Mouse (Mus musculus) kidney, postnatal 4 days (tissue): ENCODE measurements around the gene Abhd8.
A peak's percentile ranks its signal among the peaks of the same experiment; 100 is the strongest.

ENCODE experiments used
- DNase-seq, 2 experiments: peaks; one replicate each; pipeline ENCODE4 v3.0.0; 2021; ENCODE audit warnings: mixed read lengths in 2 of 2

Gene Abhd8

GRCm38 (mm10) chr8:71477196-71477845 is 13.9 kb upstream of the Abhd8 start:
- DNase-seq = peak in 1 of 2 experiments; percentile 57

DNA sequence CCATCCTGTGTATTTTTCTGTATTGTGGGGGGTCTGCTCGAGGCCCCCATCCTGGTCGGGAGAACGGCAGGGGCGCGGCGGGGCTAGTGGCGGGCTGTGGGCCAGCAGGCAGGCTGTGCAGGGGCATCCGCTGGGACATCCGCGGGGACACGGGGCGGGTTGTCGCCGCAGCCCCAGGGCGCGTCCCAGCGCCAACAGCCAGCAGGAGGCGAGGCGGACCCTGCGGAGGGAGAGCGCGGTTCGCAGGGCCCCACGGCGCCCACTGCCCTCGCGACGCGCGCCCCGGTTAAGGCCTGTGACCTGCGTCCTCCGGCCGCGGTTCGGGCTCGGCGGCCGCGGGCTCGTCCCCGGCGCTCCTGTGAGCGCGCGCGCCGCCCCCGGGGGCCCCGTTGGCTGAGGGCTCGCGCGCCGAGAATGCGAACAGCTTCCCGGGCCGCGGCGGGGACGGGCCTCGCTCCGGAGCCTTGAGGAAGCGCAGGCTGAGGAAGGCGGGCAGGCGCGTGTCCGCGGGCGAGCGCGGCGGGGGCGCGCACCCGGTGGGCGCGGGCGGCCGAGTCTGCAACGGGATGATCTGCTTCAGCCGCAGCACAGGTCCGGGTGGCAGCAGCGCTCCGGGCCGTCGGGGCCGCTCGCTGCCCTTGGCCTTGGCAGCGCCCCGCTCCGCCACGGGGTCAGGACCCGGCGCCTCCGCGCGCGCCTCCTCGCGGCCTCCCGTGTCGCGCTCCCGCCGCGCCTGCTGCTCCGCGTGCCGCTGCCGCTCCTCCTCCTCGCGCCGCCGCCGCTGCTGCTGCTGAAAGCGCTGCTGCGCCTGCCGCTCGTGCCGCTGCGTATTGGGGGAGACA is 12.9 kb upstream of the Abhd8 start:
- DNase-seq = peak; percentile 87 to 92

DNA sequence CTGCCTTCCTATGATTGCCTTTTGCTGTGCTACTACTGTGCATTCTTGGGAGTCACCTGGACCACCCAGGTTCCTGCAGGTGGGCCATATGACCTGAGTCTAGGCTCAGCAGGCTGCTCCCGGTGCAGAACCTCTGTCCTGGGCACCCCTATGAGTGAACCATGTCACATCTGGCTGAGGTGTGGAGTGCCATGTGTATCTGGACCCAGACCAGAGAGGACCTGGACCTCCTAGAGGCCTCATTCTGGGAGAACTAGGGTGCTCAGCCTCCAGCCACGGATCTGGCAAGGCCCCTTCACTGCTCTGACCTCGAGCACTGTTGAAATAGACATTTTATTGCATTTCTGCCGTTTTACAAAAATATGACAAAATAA is 12.2 kb upstream of the Abhd8 start:
- no peak for DNase-seq

DNA sequence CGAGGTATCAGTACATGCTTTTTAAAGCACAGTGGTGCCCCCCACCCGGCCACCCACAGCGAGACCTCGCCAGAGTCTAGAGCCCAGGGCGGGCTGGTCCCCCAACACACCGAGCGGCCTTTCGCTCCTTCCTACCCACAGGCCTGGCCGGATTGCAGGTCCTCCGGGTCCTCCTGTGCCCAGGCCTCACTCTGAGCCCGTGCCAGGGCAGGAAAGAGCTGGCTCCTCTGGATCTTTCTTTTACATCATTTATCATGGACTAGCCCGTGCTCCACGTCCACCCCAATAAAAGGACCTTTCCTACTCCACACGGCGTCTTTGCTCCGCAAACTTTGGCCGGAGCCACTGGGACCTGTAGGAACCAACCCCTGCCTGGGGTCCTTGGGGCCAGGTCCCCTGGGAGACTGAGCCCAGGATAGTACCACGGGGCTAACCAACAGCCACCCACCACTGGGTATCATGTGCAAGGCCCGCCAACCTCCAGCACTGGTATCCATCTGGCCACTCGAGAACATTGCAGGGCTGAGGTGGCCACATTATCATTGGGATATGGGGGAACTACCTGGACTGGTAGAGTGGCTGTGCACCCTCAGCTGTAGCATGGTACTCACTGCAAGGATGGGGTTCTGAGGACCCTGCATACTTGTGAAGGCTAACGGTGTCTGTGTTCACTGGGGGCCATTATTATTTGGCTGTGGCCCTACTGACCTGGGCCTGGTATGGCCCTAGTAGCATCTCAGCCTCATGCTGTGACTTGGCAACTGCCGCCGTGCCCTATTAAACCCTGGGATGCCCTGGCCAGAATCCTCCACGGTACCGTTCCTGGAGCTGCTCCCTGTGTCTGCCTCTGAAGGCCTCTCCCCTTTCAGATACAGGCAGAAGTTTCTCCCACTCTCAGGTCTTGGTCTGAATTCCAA is 11.6 kb upstream of the Abhd8 start:
- DNase-seq = peak in 1 of 2 experiments; percentile 5

- DNase-seq = no peak
These were observed 10.9 kb upstream of the Abhd8 start for GRCm38 (mm10) chr8:71474344-71474743.

DNA sequence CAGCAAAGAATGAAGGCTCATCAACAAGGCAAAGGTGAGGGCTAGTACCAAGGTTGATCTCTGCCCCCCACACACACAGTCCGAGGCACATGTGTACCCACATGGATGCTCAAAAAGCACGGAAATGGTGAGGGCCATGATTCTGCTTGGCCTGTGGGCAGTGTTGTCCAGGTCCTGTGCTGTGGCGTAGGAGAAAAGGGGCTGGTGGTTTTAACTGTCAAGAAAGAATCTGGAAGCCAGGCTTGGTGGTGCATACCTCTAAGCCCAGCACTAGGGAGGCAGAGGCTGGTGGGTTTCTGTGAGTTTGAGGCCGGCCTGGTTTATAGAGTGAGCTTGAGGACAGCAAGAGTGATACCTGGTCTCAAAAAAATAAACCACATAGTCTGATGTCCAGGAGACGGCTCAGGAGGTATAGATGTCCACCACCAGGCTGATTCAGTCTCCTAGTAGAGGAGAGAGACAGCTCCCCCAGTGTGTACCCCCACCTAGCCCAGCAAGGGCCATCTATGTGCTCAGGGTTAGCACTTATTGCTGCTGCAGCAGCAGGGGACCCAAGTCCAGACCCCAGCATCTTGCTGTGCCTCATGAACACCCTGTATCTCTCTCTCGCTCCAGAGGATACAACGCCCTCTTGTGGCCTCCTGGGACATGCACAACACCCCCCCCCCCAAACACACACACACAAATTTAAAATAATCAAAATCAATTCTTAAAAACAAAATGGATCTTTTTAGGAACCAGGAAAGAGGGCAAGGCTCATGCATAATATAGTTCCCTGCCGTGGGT is 9.3 kb upstream of the Abhd8 start:
- DNase-seq = no peak

- no peak for DNase-seq
These were observed 8.4 kb upstream of the Abhd8 start for GRCm38 (mm10) chr8:71471861-71472260.

GRCm38 (mm10) chr8:71470913-71471255 is 7.4 kb upstream of the Abhd8 start:
- DNase-seq = no peak

- DNase-seq = no peak
These were observed 6.9 kb upstream of the Abhd8 start for GRCm38 (mm10) chr8:71470146-71470912.

GRCm38 (mm10) chr8:71469411-71469810 is 6.0 kb upstream of the Abhd8 start:
- peak; percentile 53 to 76 for DNase-seq

GRCm38 (mm10) chr8:71468916-71469315 is 5.5 kb upstream of the Abhd8 start, which contains the start of gene Dda1:
TSS of gene Dda1 (plus strand) at chr8:71469199.
- peak; percentile 96 to 98 for DNase-seq

GRCm38 (mm10) chr8:71468001-71468400 is 4.5 kb upstream of the Abhd8 start:
- DNase-seq = no peak

DNA sequence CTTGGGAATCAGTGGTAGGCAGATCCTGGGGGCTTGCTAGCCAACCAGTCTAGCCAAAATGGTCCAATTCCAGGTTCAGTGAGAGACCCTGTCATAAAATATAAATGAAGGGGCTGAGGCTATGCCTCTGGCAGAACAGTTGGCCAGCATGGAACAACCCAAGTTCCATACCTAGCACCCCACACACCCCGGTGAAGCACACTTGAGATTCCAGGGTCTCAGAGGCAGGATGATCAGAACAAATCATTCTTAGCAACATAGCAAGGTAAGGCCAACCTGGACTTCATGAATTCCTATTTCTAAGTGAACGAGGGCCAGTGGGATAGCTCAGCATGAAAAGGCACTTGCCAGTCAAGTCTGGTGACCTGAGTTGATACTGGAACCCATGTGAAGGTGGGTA is 3.7 kb upstream of the Abhd8 start:
- no peak for DNase-seq

GRCm38 (mm10) chr8:71466198-71466597 is 2.7 kb upstream of the Abhd8 start:
- DNase-seq = no peak

- no peak for DNase-seq
These were observed 2.3 kb upstream of the Abhd8 start for GRCm38 (mm10) chr8:71465733-71466132.

DNA sequence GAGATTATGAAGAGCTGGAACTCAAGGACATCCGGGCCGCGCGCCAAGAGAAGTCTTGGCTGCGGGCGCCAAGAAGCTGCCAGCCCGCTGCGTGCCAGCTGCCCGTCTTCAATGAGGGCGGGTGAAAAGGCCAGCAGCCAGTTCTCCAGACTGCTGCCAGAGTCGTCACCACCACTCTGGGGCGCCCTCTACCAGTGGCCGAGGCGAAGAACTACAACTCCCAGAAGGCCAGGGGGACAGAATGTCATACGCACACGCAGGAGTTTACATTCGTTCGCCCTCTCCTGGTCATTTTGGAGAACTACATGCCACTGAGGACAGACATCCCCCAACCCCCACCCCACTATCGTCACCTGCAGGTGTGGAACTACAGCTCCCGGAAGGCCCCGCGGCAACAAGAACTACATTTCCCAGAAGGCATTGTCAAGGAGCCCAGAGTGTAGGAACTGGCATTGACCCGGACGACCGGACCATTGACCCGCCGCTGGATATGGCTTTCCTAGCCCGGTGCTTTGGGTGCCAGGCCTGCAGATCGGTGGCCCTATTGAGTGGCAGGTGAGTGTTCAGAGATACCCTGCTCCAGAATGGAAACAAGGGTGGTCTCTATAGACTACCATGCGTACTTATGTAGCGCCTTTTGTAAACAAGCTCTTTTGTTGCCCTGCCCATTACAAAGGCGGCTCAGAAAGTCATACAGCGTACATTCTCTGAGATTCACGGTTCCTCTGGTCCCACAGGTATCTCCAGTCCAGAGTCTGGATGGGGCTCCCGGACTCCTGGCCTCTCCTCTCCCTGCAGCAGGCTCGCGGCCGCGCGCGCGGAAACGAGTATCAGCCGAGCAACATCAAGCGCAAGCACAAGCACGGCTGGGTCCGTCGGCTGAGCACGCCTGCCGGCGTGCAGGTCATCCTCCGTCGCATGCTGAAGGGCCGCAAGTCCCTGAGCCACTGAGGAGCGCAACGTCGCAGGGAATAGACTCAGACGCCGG is 1.4 kb upstream of the Abhd8 start, which contains the start of gene Mrpl34:
Mrpl34 (plus strand) TSS at position 447 of the 988 bp plus-strand sequence.
- DNase-seq = peak; percentile 96 to 97

DNA sequence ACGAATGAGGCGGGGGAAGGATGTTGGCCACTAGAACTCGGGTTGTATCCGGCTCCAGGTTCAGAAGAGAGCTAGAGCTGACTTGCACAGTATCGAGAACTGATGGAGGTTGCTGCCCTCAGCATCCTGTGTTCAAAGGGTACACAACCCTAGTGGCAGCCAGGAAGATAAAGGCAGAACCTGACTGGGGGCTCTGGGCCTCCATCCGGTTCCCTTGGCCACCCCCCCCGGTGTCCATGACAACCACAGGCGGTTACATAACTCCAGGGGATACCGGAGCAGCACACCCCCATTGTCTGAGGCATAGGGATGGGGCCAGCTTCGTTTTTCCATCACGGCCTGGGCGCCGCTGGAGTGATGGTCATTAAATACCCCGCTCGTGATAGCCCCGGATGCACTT is 669 bp downstream of the Abhd8 start:
- peak; percentile 54 to 67 for DNase-seq

GRCm38 (mm10) chr8:71462191-71462590 is 1.3 kb downstream of the Abhd8 start:
- no peak for DNase-seq

GRCm38 (mm10) chr8:71461152-71461840 is 2.2 kb downstream of the Abhd8 start:
- DNase-seq = no peak

DNA sequence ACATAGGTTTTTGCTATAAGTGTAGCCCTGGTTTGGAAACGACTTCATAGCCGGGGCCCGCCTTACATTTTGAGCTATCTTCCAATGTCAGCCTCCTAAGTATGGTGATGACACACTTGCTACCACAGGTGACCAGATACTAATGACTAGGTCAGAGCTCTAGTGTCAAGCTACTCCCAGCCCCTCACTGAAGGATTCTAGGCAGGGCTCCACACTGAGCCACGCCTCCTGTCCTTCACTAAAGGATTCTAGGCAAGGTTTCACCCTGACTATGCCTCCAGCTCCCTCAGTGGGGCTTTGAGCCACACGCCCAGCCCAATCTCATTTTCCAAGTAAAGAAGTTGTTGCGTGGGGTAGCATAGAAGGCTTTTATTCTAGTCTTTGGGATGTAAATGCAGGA is 2.7 kb downstream of the Abhd8 start:
- no peak for DNase-seq
